Mouse (Mus musculus): ENCODE data around the gene Gart. TPM values are rescaled to one million over a fixed set of nuclear protein-coding genes. Genes with fewer than 3 reads are reported as not detected.

Gart gene
- total RNA-seq, 2 experiments from 2014 or later, result 93.3 to 94.2 TPM

DNA sequence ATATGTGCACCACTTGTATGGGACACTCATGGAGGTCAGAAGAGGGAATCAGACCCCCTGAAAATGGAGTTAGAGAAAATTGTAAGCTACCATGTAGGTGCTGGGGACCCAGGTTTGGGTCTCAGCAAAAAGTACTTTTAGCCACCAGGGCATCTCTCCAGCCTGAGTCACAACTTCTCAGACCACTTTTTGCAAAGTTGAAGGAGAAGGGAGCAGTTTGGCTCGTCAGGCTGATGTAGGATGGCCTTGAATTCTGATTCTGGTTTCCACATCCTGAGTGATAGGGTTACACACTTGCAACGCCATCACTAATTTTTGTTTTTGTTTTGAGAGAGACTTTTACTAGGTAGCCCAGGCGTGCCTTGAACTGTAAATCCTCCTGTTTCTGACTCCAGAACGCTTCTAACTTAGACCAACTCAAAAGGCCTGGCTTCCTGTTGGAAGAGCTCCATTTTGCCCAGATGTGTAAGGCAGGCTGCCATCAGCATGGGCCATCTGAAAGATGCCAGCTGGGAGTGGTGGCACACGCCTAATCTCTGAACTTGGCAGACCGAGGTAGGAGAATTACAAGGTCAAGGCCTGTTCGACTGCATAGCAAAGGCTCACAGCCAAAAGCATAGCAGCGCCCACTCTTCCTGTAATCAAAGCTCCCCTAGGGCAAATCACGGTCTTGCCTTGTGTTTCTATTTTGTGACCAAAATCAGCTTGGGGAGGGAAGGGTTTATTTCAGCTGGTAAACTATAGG, 37.1 kb downstream of the Gart start:
- DNase-seq, result peak; percentile 78

DNA sequence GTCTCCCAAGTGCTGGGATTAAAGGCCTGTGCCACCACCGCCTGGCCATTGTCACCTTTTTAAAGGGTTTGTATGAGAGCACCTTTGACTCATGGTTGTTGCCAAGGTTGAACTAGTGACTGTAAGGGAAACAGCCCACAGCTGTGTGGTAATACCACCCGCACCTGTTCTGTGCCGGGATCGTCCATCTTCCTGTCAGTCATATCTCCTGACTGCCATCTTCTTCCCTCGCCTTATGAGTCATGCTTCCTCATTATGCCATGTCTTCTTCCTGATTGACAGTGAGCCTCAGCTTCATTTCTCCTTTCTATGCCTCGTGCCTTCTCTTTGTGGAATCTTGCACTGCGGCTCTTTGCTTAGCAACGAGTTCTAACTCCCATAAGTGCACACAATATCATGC, 39.8 kb downstream of the Gart start:
- DNase-seq, result no peak

DNA sequence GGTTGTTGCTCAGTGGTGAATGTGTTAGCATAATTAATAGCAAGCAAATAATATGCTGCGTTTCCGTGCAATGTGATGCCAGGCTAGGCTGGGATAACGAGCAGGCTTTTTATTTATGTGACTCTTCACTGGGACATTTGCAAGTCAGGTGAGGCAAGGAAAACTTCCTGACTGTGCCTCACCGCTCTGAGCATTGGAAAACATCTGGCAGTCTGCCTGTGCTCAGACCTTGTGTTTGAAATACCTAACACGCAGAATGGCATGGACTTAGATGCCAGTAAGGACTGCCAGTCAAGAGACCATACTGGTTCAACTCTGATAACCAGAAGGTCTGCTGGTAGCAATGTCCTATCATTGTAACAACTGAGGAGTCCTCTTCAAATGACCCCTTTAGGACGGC, 41.6 kb downstream of the Gart start:
- DNase-seq, result no peak

DNA sequence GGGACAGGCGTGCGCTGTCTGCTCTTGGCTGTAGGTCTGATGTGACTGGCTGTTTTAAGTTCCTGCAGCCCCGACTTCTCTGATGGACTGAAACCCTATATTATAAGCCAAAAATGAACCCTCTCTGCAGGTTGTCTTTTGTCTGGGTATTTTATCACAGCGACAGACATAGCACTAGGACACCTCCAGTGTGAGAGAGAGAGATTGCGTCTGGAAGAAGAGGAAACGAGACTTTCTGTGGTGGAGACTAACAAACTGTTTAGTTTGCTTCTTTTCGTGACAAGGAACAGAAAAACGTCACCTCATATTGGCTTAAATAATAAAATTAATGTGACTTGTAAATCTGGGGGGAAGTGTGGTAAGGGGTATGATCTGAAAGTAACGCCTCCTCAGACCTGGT, 45.1 kb downstream of the Gart start:
- DNase-seq, result no peak

DNA sequence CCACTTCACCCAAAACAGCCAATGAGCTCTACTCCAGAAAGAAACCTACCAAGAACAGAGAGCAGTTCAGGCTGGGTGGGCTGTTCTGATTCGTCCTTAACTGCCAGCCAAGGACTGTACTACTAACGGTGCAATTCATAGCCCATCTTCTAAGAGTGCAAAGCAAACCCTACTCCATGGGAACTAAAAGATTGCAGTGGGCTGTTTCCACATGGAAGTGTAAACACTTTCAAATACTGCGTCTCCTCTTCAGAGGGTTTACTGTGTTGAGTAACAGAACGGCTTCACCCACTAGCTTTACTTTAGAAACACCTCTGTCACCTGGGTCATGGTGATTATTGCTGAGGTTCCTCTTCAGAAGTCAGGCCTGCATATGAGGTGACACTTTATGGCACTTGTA, 45.7 kb downstream of the Gart start:
- DNase-seq, result no peak

DNA sequence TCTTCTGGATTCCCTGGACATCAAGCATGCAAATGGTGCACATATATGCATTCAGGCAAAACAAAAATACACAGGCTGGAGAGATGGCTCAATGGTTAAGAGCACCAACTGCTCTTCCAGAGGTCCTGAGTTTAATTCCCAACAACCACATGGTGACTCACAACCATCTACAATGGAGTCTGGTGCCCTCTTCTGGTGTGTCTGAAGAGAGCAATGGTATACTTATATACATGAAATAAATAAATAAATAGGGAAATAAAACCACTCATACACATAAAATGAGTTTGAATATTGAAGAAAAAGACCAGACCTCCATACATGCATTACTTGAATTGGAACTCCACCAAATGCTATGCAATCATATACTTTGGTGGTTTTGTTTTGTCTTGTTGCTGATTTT, 47.5 kb downstream of the Gart start:
- no peak for DNase-seq

DNA sequence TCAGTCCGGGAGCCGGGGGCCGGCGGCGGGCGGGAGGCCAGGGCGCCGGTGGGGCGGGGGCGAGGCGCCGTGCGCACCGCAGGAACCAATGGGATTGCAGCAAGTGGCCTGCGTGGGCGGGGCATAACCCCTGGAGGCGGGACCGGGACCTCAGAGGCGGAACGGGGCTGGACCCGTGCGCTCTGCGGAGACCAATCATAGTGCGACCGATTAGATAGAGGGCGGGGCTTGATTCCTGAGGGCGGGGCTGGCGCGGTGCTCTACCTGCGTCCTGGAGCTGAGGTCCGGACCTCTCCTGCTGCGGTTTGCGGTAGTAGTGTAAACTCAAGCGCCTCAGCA, 49.1 kb downstream of the Gart start, which contains the start of gene Tmem50b:
TSS of gene Tmem50b (minus strand) at position 129 of the 339 bp plus-strand sequence.
- peak; percentile 100 for DNase-seq

DNA sequence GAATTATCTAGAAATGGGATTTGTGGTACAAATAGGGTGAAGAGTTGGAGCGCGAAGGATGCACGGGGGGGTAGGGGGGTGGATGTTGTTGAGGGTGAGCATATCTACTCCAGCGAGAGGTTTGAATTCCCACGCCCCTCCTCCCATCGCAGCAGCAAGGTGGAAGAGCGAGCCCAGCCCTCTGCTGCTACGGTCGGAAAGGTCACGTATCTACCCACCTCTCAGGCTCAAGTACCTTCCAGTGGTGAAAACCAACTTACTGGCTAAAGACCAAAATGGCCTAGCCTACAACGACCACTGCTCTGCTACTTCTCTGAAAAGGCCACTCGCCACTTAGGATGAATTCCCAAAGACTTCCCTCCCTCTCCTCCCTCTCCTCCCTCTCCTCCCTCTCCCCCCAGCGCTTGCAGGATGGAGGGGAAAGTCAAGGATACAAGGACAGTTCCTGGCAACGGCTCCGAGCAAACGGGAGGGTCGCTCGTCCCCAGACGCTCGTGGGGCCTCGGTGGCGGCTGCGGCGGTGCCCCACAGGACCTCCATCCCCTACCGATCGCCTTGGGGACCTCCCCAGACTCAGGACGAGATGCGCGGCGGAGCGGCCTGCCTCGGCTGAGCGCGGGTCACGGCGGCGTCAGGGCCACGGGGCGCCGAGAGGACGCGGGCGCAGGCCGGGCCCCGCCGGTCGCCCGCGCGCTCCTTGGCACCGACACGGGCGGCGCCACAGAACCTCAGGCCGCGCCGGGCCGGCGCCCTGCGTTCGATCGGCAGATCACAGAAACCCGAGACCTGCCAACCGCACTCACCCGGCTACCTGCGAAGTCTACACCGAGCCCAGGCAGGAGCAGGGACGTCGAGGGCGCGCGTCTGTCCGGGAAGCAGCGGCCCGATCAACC, 49.7 kb downstream of the Gart start:
- no peak for DNase-seq

DNA sequence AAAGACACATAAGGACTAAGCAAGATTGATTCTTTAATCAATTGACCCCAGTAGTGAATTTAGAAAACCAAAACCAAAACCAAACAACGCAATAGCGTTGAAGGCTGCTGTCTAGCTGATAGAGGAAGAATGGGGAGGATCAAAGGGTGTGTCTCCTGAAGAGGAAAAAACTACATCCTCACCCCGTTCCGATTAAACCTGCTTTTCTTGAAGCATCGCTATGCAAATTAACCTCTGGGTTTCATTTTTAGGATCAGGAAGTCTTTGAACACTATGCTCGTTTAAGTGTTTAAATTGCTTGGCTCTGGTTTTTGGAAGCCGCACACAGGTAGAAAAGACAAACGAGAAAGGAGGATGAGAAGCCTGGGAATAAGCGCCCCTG, 50.4 kb downstream of the Gart start:
- DNase-seq, result no peak

DNA sequence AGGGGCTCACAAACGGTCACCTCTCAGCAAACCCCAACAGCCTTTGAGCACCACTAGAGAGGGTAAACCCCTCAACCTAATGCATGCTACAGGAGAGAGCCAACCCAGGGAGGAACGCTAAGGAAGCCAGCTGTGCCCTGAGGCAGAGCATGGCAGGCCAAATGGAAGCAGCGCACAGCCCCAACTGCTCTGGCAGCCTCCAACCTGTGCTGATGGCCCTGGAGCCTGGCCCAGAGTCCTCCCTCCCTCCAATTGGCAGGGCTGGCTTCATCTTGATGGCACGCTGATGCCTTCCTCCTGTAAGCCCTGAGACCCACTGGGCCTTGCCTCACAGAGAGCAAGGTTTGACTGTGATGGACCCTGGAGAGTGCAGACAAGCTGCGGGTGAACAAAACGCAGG, 51.7 kb downstream of the Gart start:
- DNase-seq, result peak; percentile 51

DNA sequence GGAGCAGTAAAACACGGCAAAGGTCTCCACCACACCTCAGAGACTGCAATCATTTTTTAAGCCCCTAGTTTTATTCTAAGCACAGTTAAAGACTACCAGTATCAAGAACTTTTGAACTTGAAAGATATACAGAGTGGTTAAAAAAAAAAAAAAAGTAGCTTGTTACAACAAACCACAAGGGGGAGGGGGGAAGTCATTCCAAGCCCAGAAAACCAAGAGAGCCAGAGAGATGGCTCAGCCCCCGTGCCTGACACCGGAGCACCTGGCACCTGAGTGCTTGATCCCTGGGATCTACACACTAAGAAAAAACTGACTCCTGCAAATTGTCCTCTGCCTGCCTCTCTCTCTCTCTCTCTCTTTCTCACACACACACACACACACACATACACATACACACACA, 53.5 kb downstream of the Gart start:
- no peak for DNase-seq

DNA sequence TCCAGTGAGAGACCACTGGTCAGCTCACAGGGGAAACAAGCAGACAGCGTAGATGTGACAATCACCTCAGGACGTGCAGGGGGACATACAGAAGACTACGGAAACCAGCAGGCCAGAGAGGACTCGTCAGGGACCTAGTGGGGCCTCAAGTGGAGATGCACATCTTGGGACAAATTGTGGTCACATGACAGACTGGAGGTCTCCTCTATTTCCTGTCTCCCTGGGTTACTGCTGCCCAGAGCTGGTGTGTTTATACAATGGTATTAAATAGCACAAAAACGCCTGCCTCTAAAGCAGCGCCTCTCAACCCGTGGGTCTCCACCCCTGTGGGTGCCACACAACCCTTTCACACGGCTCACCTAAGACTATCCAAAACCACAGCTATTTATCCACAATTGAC, 54.6 kb downstream of the Gart start:
- DNase-seq, result no peak

DNA sequence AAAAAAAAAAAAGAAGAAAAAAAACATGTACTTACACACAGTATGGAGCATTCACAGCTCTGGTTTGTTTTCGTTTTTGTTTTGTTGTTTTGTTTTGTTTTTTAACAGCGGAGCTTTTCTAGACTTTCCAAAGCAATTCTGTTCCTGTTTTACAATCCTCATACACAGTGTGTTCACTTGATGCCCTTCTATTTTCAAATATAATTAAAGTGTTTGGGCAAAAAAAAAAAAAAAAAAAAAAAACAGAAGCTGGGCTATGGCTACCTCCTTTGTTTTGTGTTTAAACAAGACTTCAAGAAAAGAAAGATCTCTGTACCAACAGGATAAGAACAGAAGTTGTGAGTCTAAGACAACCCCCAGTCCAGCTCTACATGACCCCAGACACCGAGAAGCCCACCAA, 58.0 kb downstream of the Gart start:
- no peak for DNase-seq

DNA sequence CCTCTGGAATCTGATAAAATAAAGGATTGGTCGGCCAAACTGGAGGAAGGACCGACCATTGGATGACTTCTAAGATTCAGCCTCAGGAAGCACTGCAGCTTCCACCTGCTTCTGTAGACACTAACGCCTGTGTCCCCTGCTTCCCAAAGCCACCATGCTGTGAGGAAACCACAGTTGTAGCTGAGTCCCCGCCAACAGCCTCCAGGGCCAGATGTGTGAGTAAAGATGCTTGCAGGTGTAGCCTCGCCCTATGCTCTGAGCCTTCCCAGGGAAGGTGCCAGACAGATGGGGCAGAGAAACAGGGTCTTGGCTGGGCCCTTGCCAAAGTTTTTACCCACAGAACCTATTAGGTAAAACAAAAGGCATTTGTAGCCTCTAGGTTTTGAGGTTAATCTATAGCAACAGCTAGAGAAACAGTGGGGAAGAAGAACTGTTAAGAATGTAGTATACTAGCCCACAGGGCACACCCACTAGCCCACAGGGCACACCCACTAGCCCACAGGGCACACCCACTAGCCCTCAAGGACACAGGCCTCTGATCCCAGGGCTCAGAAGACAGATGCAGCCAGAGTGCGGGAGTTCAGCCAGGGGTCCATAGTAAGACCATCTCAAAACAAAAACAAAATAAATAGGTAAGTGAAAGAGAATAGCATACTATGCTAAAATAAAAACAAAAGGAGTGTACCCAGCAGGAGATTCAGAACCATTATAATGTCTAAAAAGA, 58.9 kb downstream of the Gart start:
- DNase-seq, result no peak

DNA sequence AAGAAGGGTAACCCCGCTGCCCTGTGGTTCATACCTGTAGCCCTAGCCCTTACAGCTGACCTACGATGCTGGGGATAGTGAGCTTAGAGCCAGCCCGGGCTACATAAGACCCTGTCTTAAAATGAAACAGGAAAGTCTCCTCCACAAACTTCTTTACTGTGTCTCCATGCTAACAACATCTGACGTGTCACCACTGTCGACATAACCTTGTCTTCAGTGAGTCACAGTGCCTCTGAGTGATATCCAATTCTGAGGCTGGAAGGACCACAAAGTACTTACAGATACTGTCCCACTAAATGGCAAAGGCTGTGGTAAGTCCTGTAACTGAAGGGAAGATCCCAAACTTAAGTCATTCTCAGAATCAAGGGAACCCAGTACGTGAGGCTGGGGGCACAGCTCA, 60.5 kb downstream of the Gart start:
- DNase-seq, result no peak

DNA sequence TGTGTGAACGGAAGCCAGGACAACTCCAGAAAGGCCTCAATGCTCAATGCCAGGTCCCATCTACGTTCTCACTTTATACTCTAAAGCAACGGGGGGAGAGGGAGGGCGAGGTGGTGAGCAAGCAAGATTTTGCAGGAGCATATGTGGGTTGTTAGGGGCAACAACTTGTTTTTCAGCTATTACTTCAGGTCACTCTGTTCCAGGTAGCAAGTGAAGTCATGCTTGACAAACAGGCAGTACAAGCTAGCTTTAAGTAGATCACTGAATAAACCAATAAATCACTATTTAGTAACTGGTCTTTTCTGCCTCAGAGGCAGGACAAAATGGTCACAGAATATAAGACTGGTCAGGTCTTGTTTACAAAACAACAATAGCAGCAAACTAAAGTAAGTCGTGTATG, 61.1 kb downstream of the Gart start:
- DNase-seq, result no peak

DNA sequence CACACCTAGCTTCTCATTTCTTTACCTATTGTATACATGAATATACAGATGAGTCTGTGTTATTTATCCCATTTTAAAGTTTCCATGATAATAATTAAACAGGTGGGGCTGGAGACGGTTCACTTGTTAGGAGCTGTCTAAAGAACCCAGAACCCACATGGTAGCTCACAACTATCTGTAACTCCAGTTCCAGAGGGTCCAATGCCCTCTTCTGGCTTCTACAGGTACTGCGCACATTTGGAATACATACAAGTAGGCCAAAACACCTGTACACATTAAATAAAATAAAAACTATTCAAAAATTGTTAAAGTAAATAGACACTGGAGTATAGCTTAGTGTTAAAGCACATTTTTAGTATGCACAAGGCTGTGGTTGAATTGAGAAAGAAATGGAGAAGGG, 64.4 kb downstream of the Gart start:
- peak; percentile 50 for DNase-seq

DNA sequence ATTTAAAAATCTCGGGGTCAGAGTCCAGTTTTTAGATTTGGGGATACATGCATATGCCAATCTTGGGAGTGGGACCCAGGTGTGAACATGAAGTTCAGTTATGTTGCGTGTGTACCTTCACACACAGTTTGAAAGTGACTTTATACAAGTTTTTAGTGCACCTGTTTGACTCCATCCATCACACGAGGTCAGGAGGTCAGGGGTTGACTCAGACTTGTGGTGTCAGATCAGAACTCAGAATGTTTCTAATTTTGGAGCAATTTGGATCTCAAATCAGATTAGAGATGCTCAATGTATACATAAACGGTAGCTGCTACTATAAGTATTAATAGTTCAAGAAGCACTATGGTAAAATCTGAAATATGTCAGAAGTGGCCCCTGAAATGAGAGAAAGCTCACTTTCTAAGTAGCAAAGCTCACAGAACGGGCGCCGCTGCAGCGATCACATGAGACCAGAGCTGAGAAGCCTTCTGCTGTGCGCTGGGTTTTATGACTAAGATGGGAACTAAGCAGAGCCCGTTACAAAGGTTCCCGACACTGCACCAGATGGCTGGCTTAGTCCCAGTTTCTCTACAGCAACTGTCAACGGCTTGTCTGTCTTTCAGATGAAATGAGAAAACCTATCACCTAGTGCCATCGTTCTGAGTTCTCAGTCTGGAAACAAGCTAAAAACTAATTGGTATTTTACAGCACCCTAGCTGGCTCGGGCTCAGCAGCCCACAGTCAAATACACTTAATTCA, 67.6 kb downstream of the Gart start:
- DNase-seq, result no peak

DNA sequence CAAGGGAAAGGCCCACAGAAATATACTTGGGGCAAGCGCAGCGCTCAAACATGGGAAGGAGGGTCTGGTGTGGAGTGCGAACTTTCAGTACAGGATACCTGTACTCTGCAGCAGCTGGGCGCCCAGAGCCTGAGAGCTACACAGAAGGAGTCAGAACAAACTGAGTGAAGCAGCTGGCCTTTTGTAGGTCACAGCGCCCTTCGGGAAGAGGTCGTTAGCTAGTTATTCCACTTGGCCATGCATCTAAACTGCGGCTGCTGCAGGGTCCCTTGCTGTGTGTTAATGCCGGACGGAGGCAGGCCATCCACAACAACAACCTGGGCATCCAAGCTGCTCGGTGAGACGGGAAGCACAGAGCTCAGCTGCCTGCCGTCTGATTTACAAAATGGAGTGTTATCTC, 71.6 kb downstream of the Gart start:
- no peak for DNase-seq

Measured in adrenal gland, postnatal 10 days (tissue).